Mouse (Mus musculus) embryo, embryonic 9.5 days (tissue): ENCODE data around the gene Pou6f1.
A peak's percentile ranks its signal among the peaks of the same experiment; 100 is the strongest.
"Not testable (repeated sequence)": the region's sequence is repeated elsewhere in the genome, so short reads cannot be mapped to it uniquely, and the experiment has no call there.

Experiments
- DNase-seq: peaks from one replicate; pipeline ENCODE4 v3.0.0-alpha.2; 2017; ENCODE audit errors: extremely low spot score

Gene Pou6f1

GRCm38 (mm10) chr15:100619200-100619599 is 19.4 kb upstream of the Pou6f1 start:
- no peak for DNase-seq

- DNase-seq = no peak
Observed at GRCm38 (mm10) chr15:100616221-100616620, 16.4 kb upstream of the Pou6f1 start.

GRCm38 (mm10) chr15:100615825-100616220 is 16.0 kb upstream of the Pou6f1 start:
- peak; percentile 90 for DNase-seq

GRCm38 (mm10) chr15:100614996-100615824 is 15.4 kb upstream of the Pou6f1 start, which contains the start of gene Dazap2:
Dazap2 (plus strand) TSS chr15:100615349.
- peak; percentile 100 for DNase-seq

GRCm38 (mm10) chr15:100614218-100614995 is 14.6 kb upstream of the Pou6f1 start:
- DNase-seq = no peak

- peak; percentile 77 for DNase-seq
Observed at GRCm38 (mm10) chr15:100613584-100613983, 13.8 kb upstream of the Pou6f1 start.

- DNase-seq = no peak
Observed at GRCm38 (mm10) chr15:100612432-100612831, 12.6 kb upstream of the Pou6f1 start.

GRCm38 (mm10) chr15:100611951-100612350 is 12.2 kb upstream of the Pou6f1 start:
- DNase-seq = no peak

- DNase-seq = not testable (repeated sequence)
Observed at GRCm38 (mm10) chr15:100606677-100607076, 6.9 kb upstream of the Pou6f1 start.

- no peak for DNase-seq
Observed at GRCm38 (mm10) chr15:100601669-100602068, 1.9 kb upstream of the Pou6f1 start.

GRCm38 (mm10) chr15:100600696-100601272 is 1.0 kb upstream of the Pou6f1 start:
- DNase-seq = no peak

GRCm38 (mm10) chr15:100600047-100600695 is 387 bp upstream of the Pou6f1 start:
- DNase-seq = peak; percentile 78

- peak; percentile 32 for DNase-seq
Observed at GRCm38 (mm10) chr15:100598883-100599275, 905 bp downstream of the Pou6f1 start.

- no peak for DNase-seq
Observed at GRCm38 (mm10) chr15:100598287-100598882, 1.4 kb downstream of the Pou6f1 start.

GRCm38 (mm10) chr15:100592817-100593216 is 7.0 kb downstream of the Pou6f1 start:
- no peak for DNase-seq

GRCm38 (mm10) chr15:100590436-100590835 is 9.3 kb downstream of the Pou6f1 start:
- DNase-seq = no peak

GRCm38 (mm10) chr15:100588297-100588696 is 11.5 kb downstream of the Pou6f1 start:
- no peak for DNase-seq

GRCm38 (mm10) chr15:100587166-100587565 is 12.6 kb downstream of the Pou6f1 start:
- no peak for DNase-seq

- DNase-seq = no peak
Observed at GRCm38 (mm10) chr15:100585931-100586330, 13.9 kb downstream of the Pou6f1 start.

- DNase-seq = no peak
Observed at GRCm38 (mm10) chr15:100580108-100580507, 19.7 kb downstream of the Pou6f1 start.

- DNase-seq = no peak
Observed at GRCm38 (mm10) chr15:100577972-100578371, 21.8 kb downstream of the Pou6f1 start.
